Mouse (Mus musculus): ENCODE measurements around the gene Nrp2. TPM values are rescaled to one million over a fixed set of nuclear protein-coding genes. Genes with fewer than 3 reads are reported as not detected.

Nrp2 gene
- polyA plus RNA-seq, 1 experiment from 2014 or later = 25.5 TPM

DNA sequence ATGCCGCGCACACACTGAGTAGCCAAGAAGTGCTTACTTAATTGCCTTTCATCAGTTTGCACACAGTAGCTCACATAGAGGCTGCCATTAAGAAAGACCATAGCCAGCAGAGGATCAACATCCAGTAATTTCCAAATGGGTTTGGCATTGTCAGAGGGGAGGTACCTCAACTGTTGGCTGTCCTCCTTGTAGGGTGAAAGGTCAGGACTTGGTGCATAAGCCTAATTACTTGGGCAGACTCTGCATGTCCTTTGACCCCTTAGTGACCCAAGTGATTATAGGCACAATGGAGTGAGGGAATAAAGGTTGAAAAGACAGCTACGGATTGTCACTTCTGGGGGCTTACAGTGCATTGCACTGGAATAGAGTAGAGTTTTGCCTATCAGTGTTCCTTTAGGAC lies 45.3 kb downstream of the Nrp2 start:
- peaks cover 41% of the 10 kb centered on the region for H3K4me1 ChIP-seq
- H3K4me2 ChIP-seq = no peak overlapping the region
- H3K36me3 ChIP-seq (replicated peaks) = no peaks in the 10 kb centered on the region; the same call in 1 of the 2 replicates
- H3K27me3 ChIP-seq (replicated peaks) = peaks cover 18% of the 10 kb centered on the region
- 66% methylated on average over 3 of the region's 3 CpGs for WGBS
- no peak overlapping the region for H3K9ac ChIP-seq
- no peak for ATAC-seq (replicated peaks)
- no peak overlapping the region for H3K27ac ChIP-seq
- no peaks in the 10 kb centered on the region for H3K9me3 ChIP-seq
- H3K4me3 ChIP-seq = no peak overlapping the region

DNA sequence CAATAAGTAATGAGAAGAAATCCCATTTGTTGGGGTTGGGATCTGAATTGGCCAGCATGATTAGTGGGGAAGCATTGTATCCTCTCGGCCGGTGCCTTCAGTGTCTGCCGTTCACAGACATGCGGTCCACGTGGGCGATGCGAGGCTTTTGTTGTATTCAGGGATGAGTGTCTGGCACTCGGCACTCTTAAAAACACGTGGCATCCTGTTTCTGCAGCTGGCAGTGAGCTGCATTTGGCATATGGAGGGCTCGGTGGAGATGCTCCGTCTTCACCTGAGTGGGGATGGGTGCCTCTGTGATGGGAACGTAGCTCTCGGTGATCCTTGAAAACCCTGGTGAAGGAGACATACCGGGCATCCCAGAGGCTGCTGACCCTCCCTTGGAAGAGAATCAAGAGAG lies 46.6 kb downstream of the Nrp2 start:
- no peak overlapping the region for H3K9ac ChIP-seq
- H3K27ac ChIP-seq = no peak overlapping the region
- no peaks in the 10 kb centered on the region; the same call in 1 of the 2 replicates for H3K36me3 ChIP-seq (replicated peaks)
- no peak overlapping the region for H3K4me3 ChIP-seq
- H3K27me3 ChIP-seq (replicated peaks) = peaks cover 18% of the 10 kb centered on the region
- H3K9me3 ChIP-seq = no peaks in the 10 kb centered on the region
- WGBS = 53% methylated on average over 14 of the region's 14 CpGs
- H3K4me1 ChIP-seq = peaks cover 50% of the 10 kb centered on the region
- ATAC-seq (replicated peaks) = no peak
- H3K4me2 ChIP-seq = no peak overlapping the region

DNA sequence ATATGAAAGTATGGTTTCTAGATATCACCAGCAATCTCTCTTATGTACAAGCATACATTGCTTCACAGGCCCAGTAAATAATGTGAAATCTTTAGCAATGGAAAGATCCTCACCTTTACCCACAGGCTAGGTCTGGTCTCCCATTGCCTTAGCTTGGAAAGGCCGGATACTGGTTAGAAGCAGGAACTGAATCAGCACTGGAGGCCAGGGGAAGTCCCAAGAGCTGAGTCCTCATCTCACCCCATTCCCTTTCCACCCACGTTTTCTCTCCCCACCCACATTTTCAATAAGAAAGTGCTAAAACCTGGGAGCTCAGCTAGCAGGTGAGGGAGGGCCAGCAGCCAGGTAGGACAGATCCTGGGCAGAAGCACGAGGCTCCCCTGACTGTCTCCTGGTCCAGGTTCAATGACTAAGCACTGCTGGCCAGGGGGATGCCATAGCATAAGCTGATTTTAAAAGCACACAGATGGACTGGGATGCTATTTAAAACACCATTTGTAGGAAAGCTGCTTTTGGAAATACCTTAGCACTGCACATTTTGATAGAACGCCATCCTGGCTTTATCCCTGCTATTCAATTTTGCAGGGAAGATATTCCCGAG lies 47.4 kb downstream of the Nrp2 start:
- Histone ChIP-seq H3K9ac (no peak overlapping the region), H3K27ac (peak overlapping the region; percentile 32), H3K4me3 (no peak overlapping the region), H3K36me3 (replicated peaks) (no peaks in the 10 kb centered on the region; the same call in 1 of the 2 replicates), H3K4me2 (no peak overlapping the region), H3K4me1 (peaks cover 50% of the 10 kb centered on the region), H3K27me3 (replicated peaks) (peaks cover 18% of the 10 kb centered on the region), H3K9me3 (no peaks in the 10 kb centered on the region)
- WGBS = 74% methylated on average over 5 of the region's 5 CpGs
- ATAC-seq (replicated peaks) = no peak

DNA sequence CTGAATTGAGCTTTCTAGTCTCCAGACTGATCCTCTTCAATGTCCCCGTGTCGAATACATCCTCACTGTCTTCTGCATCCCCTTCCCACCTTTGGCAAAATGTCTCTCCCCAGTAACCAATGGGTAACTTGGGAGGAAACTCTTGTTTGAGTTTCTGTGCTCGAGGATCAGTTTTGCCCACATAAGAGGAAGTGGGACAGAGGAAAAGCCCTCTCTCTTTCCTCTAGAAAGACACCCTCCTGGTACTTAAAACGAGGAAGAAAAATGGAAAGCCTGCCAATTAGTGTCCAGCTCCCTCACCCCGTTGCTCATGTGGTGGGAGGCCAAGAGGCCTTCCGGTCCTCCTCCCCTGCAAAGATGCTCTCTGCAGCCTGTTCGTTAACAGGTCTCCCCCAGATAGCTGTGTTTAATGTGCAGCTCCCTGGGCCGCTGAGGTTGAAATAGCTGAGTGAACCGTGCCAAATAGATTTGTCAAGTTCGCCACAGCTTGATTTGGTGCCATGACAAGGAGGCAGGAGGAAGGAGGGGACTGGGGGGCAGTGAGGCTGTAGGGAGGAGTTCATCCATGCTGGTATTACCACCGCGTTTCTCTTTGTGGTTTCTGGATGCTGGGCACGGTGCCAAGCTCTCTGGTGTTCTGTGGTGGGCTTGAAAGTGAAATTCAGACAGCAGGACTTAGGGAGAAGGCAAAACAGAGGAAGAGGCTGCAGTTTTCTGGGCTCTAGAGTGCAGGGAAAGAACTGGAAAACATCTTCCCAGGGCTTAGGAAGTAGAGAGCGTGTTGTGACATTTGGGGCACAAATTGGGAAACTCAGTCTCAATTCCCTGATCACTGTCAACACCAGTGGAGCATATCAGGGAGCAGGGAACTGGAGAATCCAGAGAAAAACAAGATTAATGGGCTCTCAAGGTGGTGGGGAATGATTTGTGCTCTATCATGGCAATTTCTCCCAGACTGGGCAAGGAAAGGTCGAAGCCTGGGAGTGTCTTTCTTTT lies 48.2 kb downstream of the Nrp2 start:
- no peak overlapping the region for H3K9ac ChIP-seq
- peak; percentile 59 for ATAC-seq (replicated peaks)

DNA sequence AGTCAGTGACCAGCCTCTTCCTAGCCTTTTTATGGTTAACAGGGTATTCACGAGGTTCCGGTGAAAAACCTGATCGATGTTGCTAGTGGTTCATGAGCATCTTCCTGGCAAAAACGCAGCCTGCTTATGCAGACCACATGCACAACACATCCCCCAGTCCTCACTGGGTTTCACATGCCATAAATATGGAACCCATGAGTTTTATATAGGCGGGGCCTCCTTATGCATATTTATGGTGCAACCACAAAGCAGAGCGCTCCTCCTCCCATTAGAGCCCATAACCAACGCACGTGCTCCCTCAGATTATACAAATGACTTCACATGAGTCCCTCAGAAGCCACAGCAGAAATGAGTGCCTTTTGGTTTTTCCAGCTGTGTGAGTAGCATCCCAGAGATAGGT lies 49.0 kb downstream of the Nrp2 start:
- Histone ChIP-seq H3K4me3 (no peak overlapping the region), H3K27me3 (replicated peaks) (peaks cover 14% of the 10 kb centered on the region), H3K9ac (no peak overlapping the region), H3K36me3 (replicated peaks) (no peaks in the 10 kb centered on the region), H3K4me2 (no peak overlapping the region), H3K27ac (peak overlapping the region; percentile 37; the same call in 1 of the 2 replicates), H3K9me3 (no peaks in the 10 kb centered on the region), H3K4me1 (peaks cover 50% of the 10 kb centered on the region)
- 51% methylated on average over 8 of the region's 8 CpGs for WGBS
- ATAC-seq (replicated peaks) = no peak

More for the DNA sequence above, 48.2 kb downstream of the Nrp2 start:
- Histone ChIP-seq H3K4me2 (no peak overlapping the region), H3K9me3 (no peaks in the 10 kb centered on the region), H3K4me3 (no peak overlapping the region), H3K27me3 (replicated peaks) (peaks cover 17% of the 10 kb centered on the region), H3K36me3 (replicated peaks) (no peaks in the 10 kb centered on the region), H3K27ac (peak overlapping the region; percentile 37), H3K4me1 (peaks cover 50% of the 10 kb centered on the region)
- 20% methylated on average over 15 of the region's 15 CpGs for WGBS

DNA sequence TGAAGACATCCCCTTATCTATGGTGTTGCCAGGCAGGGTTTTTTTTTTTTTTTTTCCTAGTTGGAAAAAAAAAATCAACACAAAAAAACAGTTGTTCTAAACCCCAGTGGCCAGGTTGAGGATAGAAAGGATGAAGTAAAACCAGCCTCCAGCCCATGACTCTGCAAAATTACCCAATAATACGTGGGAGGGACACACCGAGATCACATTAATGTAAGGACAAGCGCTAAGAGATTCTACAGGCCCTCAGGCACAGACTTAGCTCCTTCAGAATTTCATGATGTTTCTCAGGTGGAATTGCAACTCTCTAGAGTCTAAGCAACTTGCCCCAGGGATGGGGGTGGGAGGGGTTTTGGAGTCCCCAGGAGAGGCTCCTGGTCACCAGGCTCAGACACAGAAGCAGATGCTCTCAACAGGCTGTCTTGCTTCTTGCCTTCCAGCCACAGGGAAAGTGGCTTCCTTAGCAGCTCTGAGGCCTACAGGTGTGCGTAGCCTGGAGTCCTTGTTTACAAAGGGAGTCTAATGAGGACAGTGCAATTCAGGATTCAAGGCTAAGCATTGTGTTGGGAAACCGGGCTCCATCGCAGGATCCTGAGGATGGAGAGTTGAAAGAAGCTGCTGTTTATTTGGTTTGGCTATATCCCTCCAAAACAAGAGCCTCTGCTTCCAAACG lies 49.7 kb downstream of the Nrp2 start:
- Histone ChIP-seq H3K27ac (0 out of 2 replicates have a peak overlapping the region, but pooled peaks have one; percentile 12), H3K4me1 (peaks cover 50% of the 10 kb centered on the region), H3K27me3 (replicated peaks) (peaks cover 7% of the 10 kb centered on the region; the same call in 1 of the 2 replicates), H3K9me3 (no peaks in the 10 kb centered on the region), H3K36me3 (replicated peaks) (no peaks in the 10 kb centered on the region), H3K9ac (no peak overlapping the region), H3K4me3 (no peak overlapping the region), H3K4me2 (no peak overlapping the region)
- ATAC-seq (replicated peaks) = no peak
- WGBS = 59% methylated on average over 7 of the region's 7 CpGs

DNA sequence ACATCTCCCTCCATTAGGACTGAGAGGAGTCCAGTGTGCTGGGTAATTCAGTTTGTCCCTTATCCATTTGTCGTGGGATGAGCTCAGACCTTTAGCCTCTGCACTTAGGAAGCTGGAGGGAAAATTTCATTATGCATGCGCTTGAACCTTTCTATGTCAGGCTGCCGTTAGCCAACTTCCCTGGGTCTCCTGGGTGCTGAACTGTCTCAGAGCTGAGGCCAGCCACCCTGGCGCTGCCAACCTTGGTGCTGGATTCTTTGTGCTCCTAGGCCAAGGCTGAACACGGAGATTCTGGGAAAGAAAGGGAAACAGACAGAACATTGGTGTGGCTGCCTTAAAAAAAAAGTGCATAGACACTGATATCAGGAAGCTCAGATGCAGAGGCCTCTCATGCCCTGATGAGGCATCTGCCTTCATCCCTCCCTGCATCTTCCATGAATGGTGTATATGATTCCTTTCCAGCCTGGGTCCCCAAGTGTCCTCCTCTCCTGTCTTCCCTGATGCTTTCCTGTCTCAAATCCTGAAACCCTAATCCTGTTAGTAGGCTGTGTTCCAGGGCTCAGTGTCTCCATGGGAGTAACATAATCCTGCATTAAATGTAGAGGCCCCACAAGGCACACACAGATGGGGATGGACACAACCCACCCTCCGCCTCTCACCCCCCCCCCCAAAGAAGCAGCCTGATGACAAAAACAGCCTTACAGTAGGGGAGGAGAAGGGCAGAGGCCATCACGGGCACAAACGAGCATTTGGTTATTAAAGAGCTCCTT lies 51.2 kb downstream of the Nrp2 start:
- H3K4me2 ChIP-seq = no peak overlapping the region
- H3K4me1 ChIP-seq = peaks cover 46% of the 10 kb centered on the region
- 0 out of 2 replicates have a peak overlapping the region, but pooled peaks have one; percentile 27 for H3K27ac ChIP-seq
- H3K36me3 ChIP-seq (replicated peaks) = no peaks in the 10 kb centered on the region
- H3K9ac ChIP-seq = no peak overlapping the region
- no peaks in the 10 kb centered on the region for H3K9me3 ChIP-seq
- H3K27me3 ChIP-seq (replicated peaks) = no peaks in the 10 kb centered on the region
- 29% methylated on average over 8 of the region's 8 CpGs for WGBS
- ATAC-seq (replicated peaks) = no peak
- no peak overlapping the region for H3K4me3 ChIP-seq

DNA sequence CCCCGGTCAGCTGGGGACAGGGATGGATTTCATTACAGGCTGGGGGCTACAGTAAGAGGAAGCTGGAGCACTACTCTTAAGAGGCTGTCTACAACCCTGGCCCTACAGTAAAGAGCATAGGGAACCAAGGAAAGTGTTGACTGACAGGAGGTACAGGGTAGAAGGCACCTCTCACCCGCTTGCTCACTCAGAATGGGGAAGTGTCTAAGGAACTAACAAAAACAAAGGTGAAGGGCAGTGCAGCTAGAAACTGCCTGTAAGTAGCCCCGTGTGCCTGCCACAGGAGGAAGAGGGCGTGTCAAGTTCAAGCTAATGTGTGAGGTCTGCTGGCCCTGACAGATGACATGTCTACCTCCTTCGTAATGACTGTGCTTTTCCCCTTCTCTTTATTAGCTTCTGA lies 57.0 kb downstream of the Nrp2 start:
- no peak overlapping the region for H3K4me2 ChIP-seq
- no peaks in the 10 kb centered on the region; the same call in 1 of the 2 replicates for H3K27me3 ChIP-seq (replicated peaks)
- H3K27ac ChIP-seq = no peak overlapping the region
- H3K9ac ChIP-seq = no peak overlapping the region
- 62% methylated on average over 5 of the region's 5 CpGs for WGBS
- ATAC-seq (replicated peaks) = no peak
- no peak overlapping the region for H3K4me3 ChIP-seq
- H3K9me3 ChIP-seq = no peaks in the 10 kb centered on the region
- H3K36me3 ChIP-seq (replicated peaks) = no peaks in the 10 kb centered on the region
- H3K4me1 ChIP-seq = no peaks in the 10 kb centered on the region

DNA sequence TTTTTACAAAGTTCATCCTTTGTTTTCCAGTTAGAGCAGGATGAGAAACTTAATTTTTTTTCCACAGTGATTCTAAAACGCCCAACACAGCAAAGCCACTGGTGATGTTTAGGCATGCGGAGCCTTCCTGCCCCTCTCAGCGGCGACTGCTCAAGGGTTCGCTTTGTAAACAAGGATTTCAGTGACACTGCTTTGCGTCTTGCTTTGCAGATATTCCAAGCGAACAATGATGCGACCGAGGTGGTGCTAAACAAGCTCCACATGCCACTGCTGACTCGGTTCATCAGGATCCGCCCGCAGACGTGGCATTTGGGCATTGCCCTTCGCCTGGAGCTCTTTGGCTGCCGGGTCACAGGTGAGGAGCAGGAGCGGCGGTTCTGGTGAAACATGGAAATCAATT lies 57.5 kb downstream of the Nrp2 start:
- Histone ChIP-seq H3K4me3 (no peak overlapping the region), H3K9ac (no peak overlapping the region), H3K27me3 (replicated peaks) (no peaks in the 10 kb centered on the region; the same call in none of the 2 replicates), H3K36me3 (replicated peaks) (no peaks in the 10 kb centered on the region), H3K4me2 (no peak overlapping the region), H3K27ac (no peak overlapping the region), H3K4me1 (no peaks in the 10 kb centered on the region), H3K9me3 (no peaks in the 10 kb centered on the region)
- 78% methylated on average over 17 of the region's 17 CpGs for WGBS
- no peak for ATAC-seq (replicated peaks)

DNA sequence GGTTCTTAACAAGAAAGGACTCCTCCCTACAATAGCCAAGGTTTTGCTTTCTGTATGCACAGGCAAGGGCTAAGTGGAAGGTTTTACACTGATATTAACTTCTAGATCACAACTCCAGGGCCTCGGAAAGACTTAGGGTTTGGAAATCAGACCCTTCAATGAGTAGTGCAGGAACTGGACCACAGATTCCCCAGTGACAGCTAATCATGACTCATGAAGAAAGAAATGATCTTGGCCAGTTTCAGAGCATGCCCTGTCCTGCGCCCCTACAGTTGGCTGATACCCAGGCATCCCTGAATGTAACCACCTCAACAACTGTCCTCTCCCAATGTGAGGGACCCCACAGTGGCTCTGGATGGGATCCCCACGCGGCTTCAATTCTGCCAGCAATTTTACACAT lies 60.7 kb downstream of the Nrp2 start:
- ATAC-seq (replicated peaks) = no peak
- WGBS = 90% methylated on average over 4 of the region's 4 CpGs

DNA sequence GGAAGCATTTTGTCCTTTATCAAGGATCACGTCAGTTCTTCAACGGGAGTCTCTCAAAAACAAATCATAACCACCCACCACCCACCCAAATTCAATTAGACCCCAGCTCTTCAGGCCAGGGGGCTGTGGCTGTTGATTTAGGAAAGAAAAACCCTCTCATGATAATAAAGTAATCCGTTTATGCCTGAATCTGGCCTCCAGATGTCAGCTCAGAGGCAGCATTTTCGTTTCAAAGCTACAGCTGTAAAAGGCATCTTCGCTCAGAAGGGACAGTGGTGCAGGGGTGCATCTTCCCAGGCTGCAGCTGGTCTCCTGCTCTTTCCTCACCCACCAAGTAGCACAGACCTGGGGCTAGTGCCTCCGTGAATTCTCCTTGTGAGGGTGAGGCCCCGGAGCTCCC lies 62.1 kb downstream of the Nrp2 start:
- Histone ChIP-seq H3K9ac (no peak overlapping the region), H3K27me3 (replicated peaks) (peaks cover 7% of the 10 kb centered on the region), H3K4me1 (no peaks in the 10 kb centered on the region), H3K36me3 (replicated peaks) (no peaks in the 10 kb centered on the region), H3K4me2 (no peak overlapping the region), H3K4me3 (no peak overlapping the region), H3K27ac (no peak overlapping the region), H3K9me3 (no peaks in the 10 kb centered on the region)
- ATAC-seq (replicated peaks) = no peak
- WGBS = 62% methylated on average over 7 of the region's 7 CpGs

More for the DNA sequence above, 60.7 kb downstream of the Nrp2 start:
- no peak overlapping the region for H3K27ac ChIP-seq
- H3K27me3 ChIP-seq (replicated peaks) = peaks cover 7% of the 10 kb centered on the region
- no peak overlapping the region for H3K9ac ChIP-seq
- no peaks in the 10 kb centered on the region for H3K4me1 ChIP-seq
- H3K4me2 ChIP-seq = no peak overlapping the region
- no peak overlapping the region for H3K4me3 ChIP-seq
- no peaks in the 10 kb centered on the region for H3K9me3 ChIP-seq
- H3K36me3 ChIP-seq (replicated peaks) = no peaks in the 10 kb centered on the region
